Mouse (Mus musculus) gonadal fat pad, adult 2 months (tissue): ENCODE results near the gene Eef1akmt2. TPM values are rescaled to one million over a fixed set of nuclear protein-coding genes. Genes with fewer than 3 reads are reported as not detected.

Experiments used
- DNase-seq: peaks from one replicate; pipeline ENCODE4 v3.0.0-alpha.2; 2012; ENCODE audit warnings: low read depth
- polyA plus RNA-seq: library from polyadenylated mRNA; depleted of rRNA; stranded (reverse); fragments of >200 nt; gene quantifications from 2 replicates; pipeline ENCODE4 v1.2.3, GENCODE M21; 2012; rRNA removed

The Eef1akmt2 gene
- polyA plus RNA-seq, 1 experiment, result 7.6 TPM

GRCm38 (mm10) chr7:132787496-132788190 lies 64.8 kb downstream of the Eef1akmt2 start:
- no peak for DNase-seq

GRCm38 (mm10) chr7:132787022-132787421 lies 65.5 kb downstream of the Eef1akmt2 start:
- DNase-seq, result no peak

- DNase-seq, result no peak
These were observed 66.0 kb downstream of the Eef1akmt2 start for GRCm38 (mm10) chr7:132786522-132786921.

- no peak for DNase-seq
These were observed 66.5 kb downstream of the Eef1akmt2 start for GRCm38 (mm10) chr7:132786011-132786410.

GRCm38 (mm10) chr7:132784101-132784500 lies 68.4 kb downstream of the Eef1akmt2 start:
- DNase-seq, result no peak

GRCm38 (mm10) chr7:132781850-132782249 lies 70.6 kb downstream of the Eef1akmt2 start:
- DNase-seq, result no peak

- DNase-seq, result no peak
These were observed 71.2 kb downstream of the Eef1akmt2 start for GRCm38 (mm10) chr7:132781130-132781814.

- no peak for DNase-seq
These were observed 71.9 kb downstream of the Eef1akmt2 start for GRCm38 (mm10) chr7:132780611-132781010.

- no peak for DNase-seq
These were observed 73.8 kb downstream of the Eef1akmt2 start for GRCm38 (mm10) chr7:132778630-132779029.

GRCm38 (mm10) chr7:132777728-132778453 lies 74.6 kb downstream of the Eef1akmt2 start:
- DNase-seq, result no peak

Other genes with a start within 250 kb of the Eef1akmt2 start
- 22.1 and 23.2 TPM in 2 replicates for gene Lhpp, start 242.0 kb downstream of the Eef1akmt2 start, polyA plus RNA-seq
- 27.9 and 28.5 TPM in 2 replicates for gene Fam53b, start 38.8 kb downstream of the Eef1akmt2 start, polyA plus RNA-seq
- gene Abraxas2, start 6.6 kb upstream of the Eef1akmt2 start, polyA plus RNA-seq, result 12.5 and 12.6 TPM in 2 replicates
- 10.3 and 10.4 TPM in 2 replicates for gene Zranb1, start 78.5 kb upstream of the Eef1akmt2 start, polyA plus RNA-seq